15 mouse cellular contexts compared by ENCODE assay signal in genomic region chr13:30524961-30525360, GRCm38 (mm10). TPM values are rescaled to one million over a fixed set of nuclear protein-coding genes. Genes with fewer than 3 reads are reported as not detected.
DNase-seq lines count a peak whose midpoint lies in the region; ATAC-seq and TF ChIP-seq lines count a peak whose summit lies in the region.
"Had no signal": no experiment of that assay in that cellular context is flagged by ENCODE, and none has a peak within 500 bp of the region (broad histone marks: within the 10 kb centered on the region; RNA-seq: fewer than 3 reads in every experiment).

No protein-coding gene starts in this region.

- peaks cover 3% of the 10 kb centered on the region for H3K4me1 ChIP-seq in heart, adult 2 months (ENCODE audit: control insufficient read depth, insufficient read depth, low read length)
- H3K4me1 ChIP-seq in heart, embryonic 12.5 days (replicated peaks), result no peaks in the 10 kb centered on the region
- H3K4me1 ChIP-seq in lung, embryonic 16.5 days (replicated peaks; ENCODE audit: control insufficient read depth, insufficient read depth, low read length), result no peaks in the 10 kb centered on the region
- H3K4me1 ChIP-seq: embryonic facial prominence, embryonic 13.5 days; midbrain, embryonic 10.5 days had no signal

- no peaks in the 10 kb centered on the region for H3K79me2 ChIP-seq in heart, adult 2 months (replicated peaks; ENCODE audit: control insufficient read depth, insufficient read depth, low read length)

- peak; percentile 57 to 74 for DNase-seq in heart, adult 2 months
- DNase-seq in fat pad, adult 2 months (ENCODE audit: extremely low read depth, low read depth, low spot score), result peak; percentile 51
- peak; percentile 51 for DNase-seq in gastrocnemius, postnatal 14 days
- DNase-seq in embryo, embryonic 10.5 days (ENCODE audit: low spot score), result no peak
- DNase-seq in B cell, adult 2 months, result no peak
- DNase-seq in spleen, postnatal 10 days (ENCODE audit: low spot score in 2 of 2), result no peak
- DNase-seq: cerebellum, postnatal 14 days; liver, embryonic 13.5 days; retina, postnatal 1 day; thymus, adult 2 months had no signal

- no peak for TF ChIP-seq CTCF in heart, adult 2 months (IDR thresholded peaks at IDR 0.05)

- H3K9ac ChIP-seq in heart, adult 2 months (ENCODE audit: low read depth, low read length), result no peak overlapping the region
- no peak overlapping the region for H3K9ac ChIP-seq in heart, embryonic 12.5 days
- H3K9ac ChIP-seq in lung, embryonic 16.5 days (ENCODE audit: low read length), result no peak overlapping the region
- H3K9ac ChIP-seq: embryonic facial prominence, embryonic 13.5 days; liver, embryonic 13.5 days had no signal

- TF ChIP-seq EP300 in heart, adult 2 months (IDR thresholded peaks at IDR 0.05; ENCODE audit: insufficient read depth, low read depth, low read length), result no peak

- no peak overlapping the region for H3K4me2 ChIP-seq in heart, embryonic 12.5 days
- H3K4me2 ChIP-seq in lung, embryonic 16.5 days (ENCODE audit: low read depth, low read length), result no peak overlapping the region
- H3K4me2 ChIP-seq: embryonic facial prominence, embryonic 13.5 days; liver, embryonic 13.5 days had no signal

- no peak for ATAC-seq in heart, embryonic 12.5 days (ENCODE audit: insufficient number of reproducible peaks, low FRiP score)
- peak; percentile 79 for ATAC-seq in lung, embryonic 16.5 days (ENCODE audit: low read depth)

- intact Hi-C loops in heart, adult 2 months (cut with DNase I), result no loop called here
- intact Hi-C loops in gastrocnemius, postnatal 14 days (cut with DNase I; ENCODE audit: low total_unique reads), result no loop called here

- no peak for TF ChIP-seq POLR2A in heart, adult 2 months (IDR thresholded peaks at IDR 0.05; ENCODE audit: insufficient read depth, low read depth, low read length)

- no peaks in the 10 kb centered on the region for H3K27me3 ChIP-seq in heart, adult 2 months (ENCODE audit: control insufficient read depth, insufficient read depth, low read length)
- no peaks in the 10 kb centered on the region for H3K27me3 ChIP-seq in heart, embryonic 12.5 days (replicated peaks)
- H3K27me3 ChIP-seq in lung, embryonic 16.5 days (ENCODE audit: control insufficient read depth, insufficient read depth, low read depth, low read length), result no peaks in the 10 kb centered on the region
- H3K27me3 ChIP-seq: embryonic facial prominence, embryonic 13.5 days; liver, embryonic 13.5 days had no signal

- no peaks in the 10 kb centered on the region; the same call in 1 of the 2 replicates for H3K9me3 ChIP-seq in heart, embryonic 12.5 days (replicated peaks)
- H3K9me3 ChIP-seq in lung, embryonic 16.5 days (ENCODE audit: control insufficient read depth, low read length), result no peaks in the 10 kb centered on the region
- H3K9me3 ChIP-seq: embryonic facial prominence, embryonic 13.5 days; liver, embryonic 13.5 days; midbrain, embryonic 10.5 days had no signal

- no peak overlapping the region for H3K27ac ChIP-seq in heart, adult 2 months
- no peak overlapping the region for H3K27ac ChIP-seq in heart, embryonic 12.5 days (ENCODE audit: poor library complexity, severe bottlenecking)
- no peak overlapping the region for H3K27ac ChIP-seq in lung, embryonic 16.5 days (ENCODE audit: low read length)
- H3K27ac ChIP-seq: embryonic facial prominence, embryonic 13.5 days; layer of hippocampus, adult 2 months; liver, embryonic 13.5 days; midbrain, embryonic 10.5 days had no signal

- H3K36me3 ChIP-seq in heart, adult 2 months (ENCODE audit: control insufficient read depth, insufficient read depth, low read length), result peaks cover 2% of the 10 kb centered on the region
- no peaks in the 10 kb centered on the region for H3K36me3 ChIP-seq in heart, embryonic 12.5 days
- H3K36me3 ChIP-seq in lung, embryonic 16.5 days (ENCODE audit: control insufficient read depth, insufficient read depth, low read length), result no peaks in the 10 kb centered on the region
- H3K36me3 ChIP-seq: embryonic facial prominence, embryonic 13.5 days; liver, embryonic 13.5 days; midbrain, embryonic 10.5 days had no signal

- WGBS in heart, adult 2 months, result 47% methylated on average over 8 of the region's 8 CpGs
- WGBS in heart, embryonic 12.5 days, result 89% methylated on average over 8 of the region's 8 CpGs
- 61% methylated on average over 8 of the region's 8 CpGs for WGBS in lung, embryonic 16.5 days

- H3K4me3 ChIP-seq in heart, adult 2 months, result no peak overlapping the region
- H3K4me3 ChIP-seq in heart, embryonic 12.5 days, result no peak overlapping the region
- H3K4me3 ChIP-seq in lung, embryonic 16.5 days (ENCODE audit: low read length), result no peak overlapping the region
- H3K4me3 ChIP-seq: embryonic facial prominence, embryonic 13.5 days; layer of hippocampus, adult 2 months; liver, embryonic 13.5 days; midbrain, embryonic 10.5 days had no signal

RNA-seq across cellular contexts. Expression of gene Uqcrfs1, which starts 20.2 kb away (rescaled TPM):
- 1,000 to 10,000 TPM; 1,072 to 1,223 TPM for total RNA-seq in heart, adult 2 months (2021)
- polyA plus RNA-seq in heart, adult 2 months (2012; rRNA removed), result 717 and 971 TPM in 2 replicates
- 501 and 526 TPM in 2 replicates for polyA plus RNA-seq in heart, embryonic 12.5 days (2016; fragmentation: Nextera tagmentation; extraction: Ambion mirVana)
- total RNA-seq in gastrocnemius, postnatal 14 days (2021), result 100 to 1,000 TPM; 452 to 559 TPM
- 196 and 205 TPM in 2 replicates for polyA plus RNA-seq in lung, embryonic 16.5 days (2015; fragmentation: Nextera tagmentation; extraction: Ambion mirVana)

Comparison
In these comparisons a context has a peak if more than half of its experiments do, and no peak if none do; other contexts are left out.
1. DNase-seq: peak in heart, adult 2 months (2 of 2), fat pad, adult 2 months (single experiment) and gastrocnemius, postnatal 14 days (single experiment); none in embryo, embryonic 10.5 days (single experiment), B cell, adult 2 months (0 of 2) and spleen, postnatal 10 days (0 of 2).